Mouse (Mus musculus) testis, adult 2 months (tissue): ENCODE measurements around the gene Fgf22.

Source experiments
- CTCF ChIP-seq: fragments of 200-500 bp; IDR thresholded peaks from 2 replicates; pipeline ENCODE4 v1.5.1; 2012; ENCODE audit warnings: low read depth, mild to moderate bottlenecking, inconsistent platforms, low read length, moderate library complexity; ENCODE audit not compliant: control insufficient read depth, insufficient read depth, insufficient replicate concordance
- POLR2A ChIP-seq: fragments of 200-500 bp; IDR thresholded peaks from 2 replicates; pipeline ENCODE4 v1.6.1; 2012; ENCODE audit warnings: low read depth, mild to moderate bottlenecking, inconsistent platforms, low read length, moderate library complexity; ENCODE audit not compliant: control insufficient read depth

GRCm38 (mm10) chr10:79800508-79800907 lies 45.6 kb downstream of the Fgf22 start:
- TF ChIP-seq POLR2A (no peak), CTCF (no peak)
